Mouse (Mus musculus) 3T3-L1 (cell line): ENCODE measurements around the gene Olfr286.

Experiments
- DNase-seq: peaks from one replicate; pipeline ENCODE4 v3.0.0-alpha.2; 2015; ENCODE audit warnings: low read depth, low spot score

Gene Olfr286

GRCm38 (mm10) chr15:98234350-98234749 lies at the start of gene Olfr286:
Olfr286 (minus strand) TSS chr15:98234450.
- DNase-seq: no peak

GRCm38 (mm10) chr15:98257776-98258175 lies 23.5 kb upstream of the Olfr286 start:
- no peak for DNase-seq

GRCm38 (mm10) chr15:98257193-98257592 lies 22.9 kb upstream of the Olfr286 start, which contains the start of gene H1fnt:
H1fnt (minus strand) TSS chr15:98257293.
- no peak for DNase-seq

- no peak for DNase-seq
Measured at GRCm38 (mm10) chr15:98256271-98256670, 22.0 kb upstream of the Olfr286 start.

GRCm38 (mm10) chr15:98235442-98235841 lies 1.2 kb upstream of the Olfr286 start:
- DNase-seq: no peak

- DNase-seq: no peak
Measured at GRCm38 (mm10) chr15:98226096-98226495, 8.2 kb downstream of the Olfr286 start.

GRCm38 (mm10) chr15:98225610-98226009 lies 8.6 kb downstream of the Olfr286 start:
- DNase-seq: no peak

- DNase-seq: no peak
Measured at GRCm38 (mm10) chr15:98222377-98222776, 11.9 kb downstream of the Olfr286 start.

GRCm38 (mm10) chr15:98220877-98221276 lies 13.4 kb downstream of the Olfr286 start, which contains the start of the genes Gm44579 and Olfr287:
Gm44579 (minus strand) TSS chr15:98220977.
Olfr287 (minus strand) TSS chr15:98221056.
- no peak for DNase-seq

GRCm38 (mm10) chr15:98214130-98214529 lies 20.1 kb downstream of the Olfr286 start:
- DNase-seq: no peak

GRCm38 (mm10) chr15:98213336-98213870 lies 20.8 kb downstream of the Olfr286 start:
- no peak for DNase-seq

- DNase-seq: peak; percentile 28
Measured at GRCm38 (mm10) chr15:98209676-98210075, 24.6 kb downstream of the Olfr286 start.

- no peak for DNase-seq
Measured at GRCm38 (mm10) chr15:98195442-98195841, 38.8 kb downstream of the Olfr286 start, which contains the start of gene Olfr288. Olfr288 (minus strand) TSS chr15:98195542.

GRCm38 (mm10) chr15:98184456-98184855 lies 49.8 kb downstream of the Olfr286 start:
- DNase-seq: no peak

- no peak for DNase-seq
Measured at GRCm38 (mm10) chr15:98181856-98182570, 52.2 kb downstream of the Olfr286 start.

- peak; percentile 97 for DNase-seq
Measured at GRCm38 (mm10) chr15:98181132-98181711, 53.0 kb downstream of the Olfr286 start.

- no peak for DNase-seq
Measured at GRCm38 (mm10) chr15:98180567-98181131, 53.6 kb downstream of the Olfr286 start.

GRCm38 (mm10) chr15:98177320-98177719 lies 56.9 kb downstream of the Olfr286 start:
- DNase-seq: no peak
